ENCODE assay signal across 9 mouse cellular contexts in the genomic region with DNA sequence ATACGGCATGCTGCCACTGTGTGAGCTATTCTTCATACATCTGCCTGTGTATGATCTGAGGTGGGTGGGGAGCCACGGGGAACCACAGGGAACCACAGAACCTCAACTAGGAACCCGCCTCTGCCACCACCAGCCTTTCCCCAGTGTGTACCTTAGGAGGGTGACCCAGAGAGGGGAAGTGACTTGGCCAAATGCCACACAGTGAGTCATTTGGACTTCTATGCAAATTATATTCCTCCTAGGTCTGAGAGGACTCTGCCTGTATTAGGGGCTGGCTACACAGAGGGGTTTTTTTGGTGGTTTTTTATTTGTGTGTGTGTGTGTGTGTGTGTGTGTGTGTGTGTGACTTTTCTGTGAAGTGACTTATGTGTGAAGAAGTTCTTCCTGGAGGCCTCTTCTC. TPM values are rescaled to one million over a fixed set of nuclear protein-coding genes. Genes with fewer than 3 reads are reported as not detected.
DNase-seq lines count a peak whose midpoint lies in the region; ATAC-seq and TF ChIP-seq lines count a peak whose summit lies in the region.
"Had no signal": no experiment of that assay in that cellular context is flagged by ENCODE, and none has a peak within 500 bp of the region (broad histone marks: within the 10 kb centered on the region; RNA-seq: fewer than 3 reads in every experiment).

No protein-coding gene starts in this region.

- no peak for ATAC-seq in limb, embryonic 14.5 days (ENCODE audit: low FRiP score, low read depth)
- ATAC-seq in liver, postnatal 0 days, result peak; percentile 79
- ATAC-seq in stomach, embryonic 14.5 days (ENCODE audit: insufficient number of reproducible peaks, insufficient read depth, low FRiP score, low read depth), result 0 out of 2 replicates have a peak, but pooled peaks have one; percentile 30
- ATAC-seq in neural tube, embryonic 15.5 days (ENCODE audit: low FRiP score), result no peak

- peak; percentile 44 for DNase-seq in limb, embryonic 14.5 days (ENCODE audit: low spot score)
- no peak for DNase-seq in limb, embryonic 10.5 days (ENCODE audit: low spot score)
- no peak for DNase-seq in heart, embryonic 10.5 days (ENCODE audit: low spot score)
- DNase-seq in liver, postnatal 0 days, result peak; percentile 80
- DNase-seq in cerebellum, adult 11-12 months, result no peak
- DNase-seq in left cerebral cortex, adult 18-20 months (ENCODE audit: low spot score in 2 of 2), result no peak

- no peak overlapping the region for H3K4me2 ChIP-seq in limb, embryonic 14.5 days (replicated peaks; ENCODE audit: low read depth, low read length, severe bottlenecking)
- 0 out of 2 replicates have a peak overlapping the region, but pooled peaks have one; percentile 38 for H3K4me2 ChIP-seq in liver, postnatal 0 days (ENCODE audit: low read depth, low read length)
- H3K4me2 ChIP-seq in stomach, embryonic 14.5 days (replicated peaks; ENCODE audit: low read depth, low read length), result no peak overlapping the region
- H3K4me2 ChIP-seq in neural tube, embryonic 15.5 days, result no peak overlapping the region
- H3K4me2 ChIP-seq: hindbrain, embryonic 15.5 days had no signal

- no peak overlapping the region for H3K27ac ChIP-seq in limb, embryonic 14.5 days (replicated peaks; ENCODE audit: low read depth, low read length)
- H3K27ac ChIP-seq in limb, embryonic 10.5 days, result no peak overlapping the region
- H3K27ac ChIP-seq in heart, embryonic 10.5 days, result 0 out of 2 replicates have a peak overlapping the region, but pooled peaks have one; percentile 8
- H3K27ac ChIP-seq in liver, postnatal 0 days (ENCODE audit: low read depth), result peak overlapping the region; percentile 51; the same call in 1 of the 2 replicates
- no peak overlapping the region for H3K27ac ChIP-seq in stomach, embryonic 14.5 days (ENCODE audit: low read length)
- H3K27ac ChIP-seq in neural tube, embryonic 15.5 days (replicated peaks), result no peak overlapping the region
- H3K27ac ChIP-seq: hindbrain, embryonic 15.5 days had no signal

- WGBS in limb, embryonic 14.5 days, result 74% methylated on average over 3 of the region's 3 CpGs
- 86% methylated on average over 3 of the region's 3 CpGs for WGBS in limb, embryonic 10.5 days
- WGBS in heart, embryonic 10.5 days, result 75% methylated on average over 3 of the region's 3 CpGs
- 11% methylated on average over 3 of the region's 3 CpGs for WGBS in liver, postnatal 0 days (ENCODE audit: insufficient replicate concordance)
- WGBS in stomach, embryonic 14.5 days, result 83% methylated on average over 3 of the region's 3 CpGs
- 79% methylated on average over 3 of the region's 3 CpGs for WGBS in neural tube, embryonic 15.5 days

- no peaks in the 10 kb centered on the region for H3K9me3 ChIP-seq in limb, embryonic 14.5 days (ENCODE audit: control insufficient read depth, low read length)
- no peaks in the 10 kb centered on the region for H3K9me3 ChIP-seq in limb, embryonic 10.5 days (replicated peaks)
- H3K9me3 ChIP-seq in heart, embryonic 10.5 days, result no peaks in the 10 kb centered on the region
- no peaks in the 10 kb centered on the region for H3K9me3 ChIP-seq in liver, postnatal 0 days (ENCODE audit: low read length)
- H3K9me3 ChIP-seq in stomach, embryonic 14.5 days (ENCODE audit: control insufficient read depth, low read depth, low read length), result no peaks in the 10 kb centered on the region
- no peaks in the 10 kb centered on the region for H3K9me3 ChIP-seq in neural tube, embryonic 15.5 days (replicated peaks)
- H3K9me3 ChIP-seq: hindbrain, embryonic 15.5 days had no signal

- no peak for TF ChIP-seq CTCF in liver, postnatal 0 days (IDR thresholded peaks at IDR 0.05; ENCODE audit: low read depth)

- H3K4me3 ChIP-seq in limb, embryonic 14.5 days (replicated peaks; ENCODE audit: low read length), result no peak overlapping the region
- no peak overlapping the region for H3K4me3 ChIP-seq in limb, embryonic 10.5 days
- H3K4me3 ChIP-seq in heart, embryonic 10.5 days, result no peak overlapping the region
- H3K4me3 ChIP-seq in liver, postnatal 0 days (ENCODE audit: low read depth, low read length), result no peak overlapping the region
- H3K4me3 ChIP-seq in stomach, embryonic 14.5 days (ENCODE audit: low read depth, low read length), result no peak overlapping the region
- H3K4me3 ChIP-seq in neural tube, embryonic 15.5 days (replicated peaks), result no peak overlapping the region
- H3K4me3 ChIP-seq: hindbrain, embryonic 15.5 days had no signal

- TF ChIP-seq EP300 in liver, postnatal 0 days (IDR thresholded peaks at IDR 0.05; ENCODE audit: low read depth), result peak; percentile 19; the same call in 1 of the 2 replicates

- TF ChIP-seq POLR2A in limb, embryonic 14.5 days (IDR thresholded peaks at IDR 0.05; ENCODE audit: borderline replicate concordance, extremely low read depth, insufficient read depth, insufficient read length), result no peak

- H3K4me1 ChIP-seq in limb, embryonic 14.5 days (ENCODE audit: control insufficient read depth, insufficient read depth, low read length), result no peaks in the 10 kb centered on the region
- peaks cover 10% of the 10 kb centered on the region for H3K4me1 ChIP-seq in limb, embryonic 10.5 days
- peaks cover 25% of the 10 kb centered on the region for H3K4me1 ChIP-seq in heart, embryonic 10.5 days
- H3K4me1 ChIP-seq in liver, postnatal 0 days (ENCODE audit: insufficient read depth), result peaks cover 22% of the 10 kb centered on the region
- H3K4me1 ChIP-seq in stomach, embryonic 14.5 days (ENCODE audit: control insufficient read depth, insufficient read depth, low read length), result 0 out of 2 replicates have a peak, but pooled peaks cover 2% of the 10 kb centered on the region
- peaks cover 4% of the 10 kb centered on the region; the same call in 1 of the 2 replicates for H3K4me1 ChIP-seq in neural tube, embryonic 15.5 days
- H3K4me1 ChIP-seq: hindbrain, embryonic 15.5 days had no signal

- H3K36me3 ChIP-seq in limb, embryonic 14.5 days (ENCODE audit: control insufficient read depth, insufficient read depth, low read length), result no peaks in the 10 kb centered on the region
- H3K36me3 ChIP-seq in limb, embryonic 10.5 days, result no peaks in the 10 kb centered on the region
- no peaks in the 10 kb centered on the region for H3K36me3 ChIP-seq in heart, embryonic 10.5 days
- no peaks in the 10 kb centered on the region for H3K36me3 ChIP-seq in liver, postnatal 0 days (replicated peaks; ENCODE audit: insufficient read depth, low read length)
- H3K36me3 ChIP-seq in stomach, embryonic 14.5 days (ENCODE audit: control insufficient read depth, insufficient read depth, low read length), result no peaks in the 10 kb centered on the region
- H3K36me3 ChIP-seq in neural tube, embryonic 15.5 days, result no peaks in the 10 kb centered on the region
- H3K36me3 ChIP-seq: hindbrain, embryonic 15.5 days had no signal

- no peak overlapping the region for H3K9ac ChIP-seq in limb, embryonic 14.5 days (ENCODE audit: low read depth, low read length, severe bottlenecking)
- H3K9ac ChIP-seq in liver, postnatal 0 days (replicated peaks), result no peak overlapping the region
- H3K9ac ChIP-seq in stomach, embryonic 14.5 days (replicated peaks; ENCODE audit: low read depth, low read length), result no peak overlapping the region
- no peak overlapping the region for H3K9ac ChIP-seq in neural tube, embryonic 15.5 days (replicated peaks)
- H3K9ac ChIP-seq: hindbrain, embryonic 15.5 days had no signal

- no peaks in the 10 kb centered on the region for H3K27me3 ChIP-seq in limb, embryonic 14.5 days (ENCODE audit: control insufficient read depth, insufficient read depth, low read length)
- H3K27me3 ChIP-seq in limb, embryonic 10.5 days (ENCODE audit: low read depth, poor library complexity, severe bottlenecking), result no peaks in the 10 kb centered on the region
- H3K27me3 ChIP-seq in heart, embryonic 10.5 days (ENCODE audit: insufficient read depth, poor library complexity, severe bottlenecking), result 0 out of 2 replicates have a peak, but pooled peaks cover 4% of the 10 kb centered on the region
- no peaks in the 10 kb centered on the region for H3K27me3 ChIP-seq in liver, postnatal 0 days (ENCODE audit: insufficient read depth, low read length)
- no peaks in the 10 kb centered on the region for H3K27me3 ChIP-seq in stomach, embryonic 14.5 days (ENCODE audit: control insufficient read depth, insufficient read depth, low read length)
- no peaks in the 10 kb centered on the region for H3K27me3 ChIP-seq in neural tube, embryonic 15.5 days (replicated peaks)
- H3K27me3 ChIP-seq: hindbrain, embryonic 15.5 days had no signal

RNA-seq across cellular contexts. Expression of gene Adora2a, which starts 9.9 kb away (rescaled TPM):
- 4.7 and 6.4 TPM in 2 replicates for polyA plus RNA-seq in limb, embryonic 14.5 days (2012; rRNA removed)
- polyA plus RNA-seq in limb, embryonic 14.5 days (2014; fragmentation: Nextera tagmentation; extraction: Ambion mirVana), result 3.3 and 4.2 TPM in 2 replicates
- 1.7 and 2.2 TPM in 2 replicates for polyA plus RNA-seq in limb, embryonic 10.5 days (2016; fragmentation: Nextera tagmentation; extraction: Ambion mirVana)
- 3.5 and 3.6 TPM in 2 replicates for polyA plus RNA-seq in heart, embryonic 10.5 days (2016; fragmentation: Nextera tagmentation; extraction: Ambion mirVana)
- 1.8 and 1.9 TPM in 2 replicates for polyA plus RNA-seq in liver, postnatal 0 days (2015; fragmentation: Nextera tagmentation; extraction: Ambion mirVana)
- 3.8 and 4.9 TPM in 2 replicates for polyA plus RNA-seq in stomach, embryonic 14.5 days (2014; fragmentation: Nextera tagmentation; extraction: Ambion mirVana)
- 3.3 and 4.6 TPM in 2 replicates for polyA plus RNA-seq in neural tube, embryonic 15.5 days (2015; fragmentation: Nextera tagmentation; extraction: Ambion mirVana)
- 10 to 100 TPM; 17.3 to 35.0 TPM for total RNA-seq in left cerebral cortex, adult 18-20 months (2021)

Comparison
In these comparisons a context has a peak if more than half of its experiments do, and no peak if none do; other contexts are left out.
1. DNase-seq: peak in limb, embryonic 14.5 days (single experiment) and liver, postnatal 0 days (single experiment); none in limb, embryonic 10.5 days (single experiment), heart, embryonic 10.5 days (single experiment), cerebellum, adult 11-12 months (single experiment) and left cerebral cortex, adult 18-20 months (0 of 2).
2. ATAC-seq: peak in liver, postnatal 0 days (single experiment) and stomach, embryonic 14.5 days (single experiment); none in limb, embryonic 14.5 days (single experiment) and neural tube, embryonic 15.5 days (single experiment).
3. H3K27ac ChIP-seq: peak in heart, embryonic 10.5 days (single experiment) and liver, postnatal 0 days (single experiment); none in limb, embryonic 14.5 days (single experiment), limb, embryonic 10.5 days (single experiment), stomach, embryonic 14.5 days (single experiment) and neural tube, embryonic 15.5 days (single experiment).